Mouse (Mus musculus): ENCODE results near the gene Pde4d. TPM values are rescaled to one million over a fixed set of nuclear protein-coding genes. Genes with fewer than 3 reads are reported as not detected.

The Pde4d gene
- polyA plus RNA-seq, 1 experiment from 2014 or later, result 12.9 TPM

GRCm38 (mm10) chr13:108536951-108537350 lies 87.2 kb downstream of the Pde4d start:
- 62% methylated on average over 6 of the region's 6 CpGs for WGBS (ENCODE audit: insufficient replicate concordance)
- Histone ChIP-seq H3K27ac (ENCODE audit: low read length) (no peak overlapping the region), H3K27me3 (ENCODE audit: control insufficient read depth, insufficient read depth, low read depth, low read length) (no peaks in the 10 kb centered on the region)

GRCm38 (mm10) chr13:108538760-108539369 lies 89.1 kb downstream of the Pde4d start:
- H3K9me3 ChIP-seq (replicated peaks; ENCODE audit: control insufficient read depth, low read length), result no peaks in the 10 kb centered on the region
- WGBS (ENCODE audit: insufficient replicate concordance), result 48% methylated on average over 1 of the region's 1 CpGs
- no peaks in the 10 kb centered on the region for H3K36me3 ChIP-seq (ENCODE audit: control insufficient read depth, insufficient read depth)
- no peak overlapping the region for H3K27ac ChIP-seq (ENCODE audit: low read length)
- H3K27me3 ChIP-seq (ENCODE audit: control insufficient read depth, insufficient read depth, low read depth, low read length), result no peaks in the 10 kb centered on the region
- no peaks in the 10 kb centered on the region for H3K4me1 ChIP-seq (ENCODE audit: control insufficient read depth, low read depth, low read length)
- no peak overlapping the region for H3K4me2 ChIP-seq (ENCODE audit: low read depth, low read length)
- H3K4me3 ChIP-seq (ENCODE audit: low read depth, low read length), result no peak overlapping the region
- no peak overlapping the region for H3K9ac ChIP-seq (ENCODE audit: low read depth, low read length)
- ATAC-seq (ENCODE audit: low read depth), result no peak

More at GRCm38 (mm10) chr13:108536951-108537350, 87.2 kb downstream of the Pde4d start:
- H3K9ac ChIP-seq (ENCODE audit: low read depth, low read length), result no peak overlapping the region
- no peaks in the 10 kb centered on the region for H3K9me3 ChIP-seq (replicated peaks; ENCODE audit: control insufficient read depth, low read length)
- H3K4me3 ChIP-seq (ENCODE audit: low read depth, low read length), result no peak overlapping the region
- ATAC-seq (ENCODE audit: low read depth), result no peak
- H3K4me2 ChIP-seq (ENCODE audit: low read depth, low read length), result no peak overlapping the region
- no peaks in the 10 kb centered on the region for H3K36me3 ChIP-seq (ENCODE audit: control insufficient read depth, insufficient read depth)
- no peaks in the 10 kb centered on the region for H3K4me1 ChIP-seq (ENCODE audit: control insufficient read depth, low read depth, low read length)

GRCm38 (mm10) chr13:108541488-108541887 lies 91.7 kb downstream of the Pde4d start:
- H3K9me3 ChIP-seq (replicated peaks; ENCODE audit: control insufficient read depth, low read length), result no peaks in the 10 kb centered on the region
- H3K4me2 ChIP-seq (ENCODE audit: low read depth, low read length), result no peak overlapping the region

GRCm38 (mm10) chr13:108542342-108542761 lies 92.6 kb downstream of the Pde4d start:
- Histone ChIP-seq H3K4me1 (ENCODE audit: control insufficient read depth, low read depth, low read length) (no peaks in the 10 kb centered on the region), H3K27ac (ENCODE audit: low read length) (no peak overlapping the region), H3K27me3 (ENCODE audit: control insufficient read depth, insufficient read depth, low read depth, low read length) (no peaks in the 10 kb centered on the region), H3K9ac (ENCODE audit: low read depth, low read length) (no peak overlapping the region), H3K4me2 (ENCODE audit: low read depth, low read length) (no peak overlapping the region), H3K4me3 (ENCODE audit: low read depth, low read length) (no peak overlapping the region), H3K9me3 (replicated peaks; ENCODE audit: control insufficient read depth, low read length) (no peaks in the 10 kb centered on the region), H3K36me3 (ENCODE audit: control insufficient read depth, insufficient read depth) (no peaks in the 10 kb centered on the region)
- no peak for ATAC-seq (ENCODE audit: low read depth)
- WGBS (ENCODE audit: insufficient replicate concordance), result 68% methylated on average over 5 of the region's 5 CpGs

More at GRCm38 (mm10) chr13:108541488-108541887, 91.7 kb downstream of the Pde4d start:
- Histone ChIP-seq H3K36me3 (ENCODE audit: control insufficient read depth, insufficient read depth) (no peaks in the 10 kb centered on the region), H3K4me1 (ENCODE audit: control insufficient read depth, low read depth, low read length) (no peaks in the 10 kb centered on the region), H3K9ac (ENCODE audit: low read depth, low read length) (no peak overlapping the region), H3K27me3 (ENCODE audit: control insufficient read depth, insufficient read depth, low read depth, low read length) (no peaks in the 10 kb centered on the region), H3K27ac (ENCODE audit: low read length) (no peak overlapping the region), H3K4me3 (ENCODE audit: low read depth, low read length) (no peak overlapping the region)
- ATAC-seq (ENCODE audit: low read depth), result no peak
- 65% methylated on average over 3 of the region's 3 CpGs for WGBS (ENCODE audit: insufficient replicate concordance)

- Histone ChIP-seq H3K27ac (ENCODE audit: low read length) (no peak overlapping the region), H3K4me2 (ENCODE audit: low read depth, low read length) (no peak overlapping the region), H3K36me3 (ENCODE audit: control insufficient read depth, insufficient read depth) (no peaks in the 10 kb centered on the region), H3K4me1 (ENCODE audit: control insufficient read depth, low read depth, low read length) (no peaks in the 10 kb centered on the region), H3K9me3 (replicated peaks; ENCODE audit: control insufficient read depth, low read length) (no peaks in the 10 kb centered on the region), H3K4me3 (ENCODE audit: low read depth, low read length) (no peak overlapping the region), H3K9ac (ENCODE audit: low read depth, low read length) (no peak overlapping the region), H3K27me3 (ENCODE audit: control insufficient read depth, insufficient read depth, low read depth, low read length) (no peaks in the 10 kb centered on the region)
- ATAC-seq (ENCODE audit: low read depth), result no peak
- WGBS (ENCODE audit: insufficient replicate concordance), result 43% methylated on average over 5 of the region's 5 CpGs
Observed at GRCm38 (mm10) chr13:108552288-108552687, 102.5 kb downstream of the Pde4d start.

GRCm38 (mm10) chr13:108552995-108553394 lies 103.2 kb downstream of the Pde4d start:
- no peak for ATAC-seq (ENCODE audit: low read depth)
- no peaks in the 10 kb centered on the region for H3K9me3 ChIP-seq (replicated peaks; ENCODE audit: control insufficient read depth, low read length)
- WGBS (ENCODE audit: insufficient replicate concordance), result 30% methylated on average over 5 of the region's 5 CpGs
- H3K27me3 ChIP-seq (ENCODE audit: control insufficient read depth, insufficient read depth, low read depth, low read length), result no peaks in the 10 kb centered on the region
- no peaks in the 10 kb centered on the region for H3K4me1 ChIP-seq (ENCODE audit: control insufficient read depth, low read depth, low read length)
- H3K4me2 ChIP-seq (ENCODE audit: low read depth, low read length), result no peak overlapping the region
- no peak overlapping the region for H3K9ac ChIP-seq (ENCODE audit: low read depth, low read length)
- no peak overlapping the region for H3K4me3 ChIP-seq (ENCODE audit: low read depth, low read length)
- H3K36me3 ChIP-seq (ENCODE audit: control insufficient read depth, insufficient read depth), result no peaks in the 10 kb centered on the region
- H3K27ac ChIP-seq (ENCODE audit: low read length), result no peak overlapping the region

GRCm38 (mm10) chr13:108554901-108555300 lies 105.2 kb downstream of the Pde4d start:
- no peak overlapping the region for H3K27ac ChIP-seq (ENCODE audit: low read length)
- no peak for ATAC-seq (ENCODE audit: low read depth)
- H3K4me2 ChIP-seq (ENCODE audit: low read depth, low read length), result no peak overlapping the region
- no peaks in the 10 kb centered on the region for H3K9me3 ChIP-seq (replicated peaks; ENCODE audit: control insufficient read depth, low read length)
- H3K27me3 ChIP-seq (ENCODE audit: control insufficient read depth, insufficient read depth, low read depth, low read length), result no peaks in the 10 kb centered on the region
- H3K9ac ChIP-seq (ENCODE audit: low read depth, low read length), result no peak overlapping the region
- H3K36me3 ChIP-seq (ENCODE audit: control insufficient read depth, insufficient read depth), result no peaks in the 10 kb centered on the region
- no peaks in the 10 kb centered on the region for H3K4me1 ChIP-seq (ENCODE audit: control insufficient read depth, low read depth, low read length)
- H3K4me3 ChIP-seq (ENCODE audit: low read depth, low read length), result no peak overlapping the region

GRCm38 (mm10) chr13:108596938-108597337 lies 147.2 kb downstream of the Pde4d start:
- Histone ChIP-seq H3K36me3 (ENCODE audit: control insufficient read depth, insufficient read depth) (no peaks in the 10 kb centered on the region), H3K27me3 (ENCODE audit: control insufficient read depth, insufficient read depth, low read depth, low read length) (no peaks in the 10 kb centered on the region), H3K9me3 (replicated peaks; ENCODE audit: control insufficient read depth, low read length) (no peaks in the 10 kb centered on the region), H3K27ac (ENCODE audit: low read length) (no peak overlapping the region), H3K4me3 (ENCODE audit: low read depth, low read length) (no peak overlapping the region), H3K4me2 (ENCODE audit: low read depth, low read length) (no peak overlapping the region), H3K9ac (ENCODE audit: low read depth, low read length) (no peak overlapping the region), H3K4me1 (ENCODE audit: control insufficient read depth, low read depth, low read length) (no peaks in the 10 kb centered on the region)
- ATAC-seq (ENCODE audit: low read depth), result no peak
- 25% methylated on average over 3 of the region's 3 CpGs for WGBS (ENCODE audit: insufficient replicate concordance)

GRCm38 (mm10) chr13:108598673-108599072 lies 148.9 kb downstream of the Pde4d start:
- no peaks in the 10 kb centered on the region for H3K36me3 ChIP-seq (ENCODE audit: control insufficient read depth, insufficient read depth)
- H3K9ac ChIP-seq (ENCODE audit: low read depth, low read length), result no peak overlapping the region
- H3K27me3 ChIP-seq (ENCODE audit: control insufficient read depth, insufficient read depth, low read depth, low read length), result no peaks in the 10 kb centered on the region
- H3K4me3 ChIP-seq (ENCODE audit: low read depth, low read length), result no peak overlapping the region
- no peaks in the 10 kb centered on the region for H3K9me3 ChIP-seq (replicated peaks; ENCODE audit: control insufficient read depth, low read length)
- no peak overlapping the region for H3K4me2 ChIP-seq (ENCODE audit: low read depth, low read length)
- WGBS (ENCODE audit: insufficient replicate concordance), result 62% methylated on average over 3 of the region's 3 CpGs
- ATAC-seq (ENCODE audit: low read depth), result no peak
- no peak overlapping the region for H3K27ac ChIP-seq (ENCODE audit: low read length)
- no peaks in the 10 kb centered on the region for H3K4me1 ChIP-seq (ENCODE audit: control insufficient read depth, low read depth, low read length)
